ENCODE assay signal across 8 mouse cellular contexts in genomic region chr19:54045931-54046683, GRCm38 (mm10). TPM values are rescaled to one million over a fixed set of nuclear protein-coding genes. Genes with fewer than 3 reads are reported as not detected.
DNase-seq lines count a peak whose midpoint lies in the region; ATAC-seq and TF ChIP-seq lines count a peak whose summit lies in the region.

No protein-coding gene starts in this region.

- DNase-seq in heart, adult 18-20 months = peak; percentile 20 to 28
- no peak for DNase-seq in heart, adult 8-10 months (ENCODE audit: low spot score)
- peak; percentile 12 for DNase-seq in embryonic facial prominence, embryonic 11.5 days (ENCODE audit: low spot score)
- DNase-seq in right cerebral cortex, postnatal 25 days = peak; percentile 42
- no peak for DNase-seq in adipocyte (ENCODE audit: low spot score)

- no peak overlapping the region; the same call in 1 of the 2 replicates for H3K9ac ChIP-seq in embryonic facial prominence, embryonic 11.5 days (replicated peaks; ENCODE audit: low read length)
- peak overlapping the region; percentile 74 for H3K9ac ChIP-seq in hindbrain, embryonic 15.5 days
- H3K9ac ChIP-seq in liver, embryonic 16.5 days (ENCODE audit: low read depth, low read length) = no peak overlapping the region

- H3K4me1 ChIP-seq in E14TG2a.4 (replicated peaks; ENCODE audit: low read depth, low read length) = peaks cover 34% of the 10 kb centered on the region
- H3K4me1 ChIP-seq in embryonic facial prominence, embryonic 11.5 days (ENCODE audit: control insufficient read depth, insufficient read depth, low read length) = peaks cover 8% of the 10 kb centered on the region
- peaks cover 49% of the 10 kb centered on the region for H3K4me1 ChIP-seq in hindbrain, embryonic 15.5 days (replicated peaks)
- H3K4me1 ChIP-seq in liver, embryonic 16.5 days (ENCODE audit: control insufficient read depth, low read depth, low read length) = peaks cover 8% of the 10 kb centered on the region

- 4% methylated on average over 49 of the region's 55 CpGs for WGBS in embryonic facial prominence, embryonic 11.5 days
- WGBS in hindbrain, embryonic 15.5 days = 3% methylated on average over 55 of the region's 55 CpGs
- WGBS in liver, embryonic 16.5 days (ENCODE audit: insufficient replicate concordance) = 2% methylated on average over 55 of the region's 55 CpGs

- H3K9me3 ChIP-seq in E14TG2a.4 (ENCODE audit: low read length) = 0 out of 2 replicates have a peak, but pooled peaks cover 2% of the 10 kb centered on the region
- H3K9me3 ChIP-seq in embryonic facial prominence, embryonic 11.5 days (replicated peaks; ENCODE audit: control insufficient read depth, low read length) = no peaks in the 10 kb centered on the region
- H3K9me3 ChIP-seq in hindbrain, embryonic 15.5 days = no peaks in the 10 kb centered on the region
- no peaks in the 10 kb centered on the region for H3K9me3 ChIP-seq in liver, embryonic 16.5 days (replicated peaks; ENCODE audit: control insufficient read depth, low read length)

- H3K27me3 ChIP-seq in E14TG2a.4 (ENCODE audit: insufficient read depth, low read length) = peaks cover 72% of the 10 kb centered on the region
- peaks cover 43% of the 10 kb centered on the region for H3K27me3 ChIP-seq in embryonic facial prominence, embryonic 11.5 days (ENCODE audit: control insufficient read depth, insufficient read depth, low read length)
- H3K27me3 ChIP-seq in hindbrain, embryonic 15.5 days = peaks cover 15% of the 10 kb centered on the region; the same call in 1 of the 2 replicates
- H3K27me3 ChIP-seq in liver, embryonic 16.5 days (ENCODE audit: control insufficient read depth, insufficient read depth, low read depth, low read length) = peaks cover 74% of the 10 kb centered on the region

- H3K4me3 ChIP-seq in E14TG2a.4 (replicated peaks; ENCODE audit: low read length) = peak overlapping the region; percentile 79
- H3K4me3 ChIP-seq in embryonic facial prominence, embryonic 11.5 days (ENCODE audit: low read depth, low read length) = peak overlapping the region; percentile 39
- peak overlapping the region; percentile 64 for H3K4me3 ChIP-seq in hindbrain, embryonic 15.5 days
- peak overlapping the region; percentile 52 for H3K4me3 ChIP-seq in liver, embryonic 16.5 days (ENCODE audit: low read depth, low read length)

- TF ChIP-seq CTCF in E14TG2a.4 (conservative IDR thresholded peaks at IDR 0.05; ENCODE audit: low read length) = no peak

- no peaks in the 10 kb centered on the region for H3K36me3 ChIP-seq in E14TG2a.4 (ENCODE audit: insufficient read depth, low read length)
- H3K36me3 ChIP-seq in embryonic facial prominence, embryonic 11.5 days (replicated peaks; ENCODE audit: control insufficient read depth, insufficient read depth, low read depth, low read length) = no peaks in the 10 kb centered on the region
- no peaks in the 10 kb centered on the region for H3K36me3 ChIP-seq in hindbrain, embryonic 15.5 days
- H3K36me3 ChIP-seq in liver, embryonic 16.5 days (ENCODE audit: control insufficient read depth, insufficient read depth) = no peaks in the 10 kb centered on the region

- H3K4me2 ChIP-seq in embryonic facial prominence, embryonic 11.5 days (ENCODE audit: low read depth, low read length) = peak overlapping the region; percentile 97
- peak overlapping the region; percentile 99 for H3K4me2 ChIP-seq in hindbrain, embryonic 15.5 days
- peak overlapping the region; percentile 59 for H3K4me2 ChIP-seq in liver, embryonic 16.5 days (ENCODE audit: low read depth, low read length)

- no peak overlapping the region for H3K27ac ChIP-seq in embryonic facial prominence, embryonic 11.5 days (replicated peaks; ENCODE audit: low read depth, low read length)
- H3K27ac ChIP-seq in hindbrain, embryonic 15.5 days (replicated peaks) = peak overlapping the region; percentile 81
- no peak overlapping the region for H3K27ac ChIP-seq in liver, embryonic 16.5 days (ENCODE audit: low read length)

- ATAC-seq in embryonic facial prominence, embryonic 11.5 days (replicated peaks; ENCODE audit: insufficient number of reproducible peaks, low FRiP score, low TSS enrichment, low read depth) = no peak
- ATAC-seq in hindbrain, embryonic 15.5 days (ENCODE audit: low FRiP score, low read depth) = no peak
- no peak for ATAC-seq in liver, embryonic 16.5 days (ENCODE audit: low read depth)

RNA-seq across cellular contexts. Expression of gene Adra2a, which starts 2.2 kb away (rescaled TPM):
- total RNA-seq in heart, adult 18-20 months (2021) = under 1 TPM; 0.20 to 0.41 TPM
- under 1 TPM; 0.28 to 0.75 (median 0.45) TPM for total RNA-seq in heart, adult 8-10 months (2022)
- polyA plus RNA-seq in embryonic facial prominence, embryonic 11.5 days (2014; fragmentation: Nextera tagmentation; extraction: Ambion mirVana) = 0.52 and 0.88 TPM in 2 replicates
- 4.7 and 5.5 TPM in 2 replicates for polyA plus RNA-seq in hindbrain, embryonic 15.5 days (2015; fragmentation: Nextera tagmentation; extraction: Ambion mirVana)
- 0.02 TPM in 1 of 2 replicates, not detected in the other for polyA plus RNA-seq in liver, embryonic 16.5 days (2015; fragmentation: Nextera tagmentation; extraction: Ambion mirVana)

Comparison
In these comparisons a context has a peak if more than half of its experiments do, and no peak if none do; other contexts are left out.
1. DNase-seq: peak in heart, adult 18-20 months (2 of 2), embryonic facial prominence, embryonic 11.5 days (single experiment) and right cerebral cortex, postnatal 25 days (single experiment); none in heart, adult 8-10 months (single experiment) and adipocyte (single experiment).
2. Peak in every context shown above with its lines, with median percentiles within 50 percentile points of each other: H3K4me3 ChIP-seq and H3K4me2 ChIP-seq.